Mouse (Mus musculus) 416B (cell line): ENCODE measurements around the gene Pde6d.
"Not testable (repeated sequence)": the region's sequence is repeated elsewhere in the genome, so short reads cannot be mapped to it uniquely, and the experiment has no call there.

Experiments
- DNase-seq: peaks from one replicate; pipeline ENCODE4 v3.0.0; 2011; ENCODE audit warnings: low read depth

Pde6d gene

DNA sequence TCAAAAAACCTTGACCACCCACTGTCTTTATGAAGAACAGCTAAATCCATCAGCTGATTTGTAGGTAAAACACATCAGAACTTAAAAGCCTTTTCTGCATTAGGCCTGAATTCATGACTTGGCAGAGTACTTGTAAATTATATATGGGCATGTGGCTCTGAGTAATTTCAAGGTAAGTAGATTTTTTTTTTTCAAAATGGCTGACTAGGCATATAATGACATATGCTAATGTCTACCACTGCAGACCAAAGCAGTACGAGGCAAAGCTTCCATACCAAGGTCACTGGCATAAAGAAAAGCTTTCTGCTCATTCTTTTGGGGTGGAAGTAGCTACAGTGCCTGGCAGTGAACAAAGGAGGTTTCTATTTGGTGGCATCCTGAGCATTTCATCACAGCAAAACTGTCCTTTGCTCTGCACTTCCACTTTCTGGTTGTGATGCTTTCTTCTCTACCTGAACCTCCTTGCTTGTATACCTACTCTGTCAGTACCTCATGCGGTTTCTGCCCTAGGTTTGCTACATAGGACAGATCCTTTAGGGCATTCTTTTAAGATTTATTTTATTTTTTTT is 13.1 kb downstream of the Pde6d start:
- peak; percentile 28 for DNase-seq

DNA sequence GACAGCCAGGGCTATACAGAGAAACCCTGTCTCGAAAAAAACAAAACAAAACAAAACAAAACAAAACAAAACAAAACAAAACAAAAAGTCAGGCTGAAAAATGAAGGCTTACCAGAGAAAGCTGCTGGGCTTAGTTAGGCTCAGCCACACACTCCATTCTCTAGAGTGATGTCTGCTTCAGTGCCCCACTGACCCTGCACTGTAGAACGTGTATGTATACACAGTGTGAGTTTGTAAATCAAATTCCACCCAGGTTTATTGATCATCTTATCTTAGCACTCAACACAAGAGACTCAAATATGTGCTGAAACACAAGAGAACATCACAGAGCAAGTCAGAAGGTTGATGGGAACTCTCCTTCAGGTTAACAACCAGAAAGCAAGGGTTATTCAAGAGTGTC is 14.0 kb downstream of the Pde6d start:
- no peak for DNase-seq

DNA sequence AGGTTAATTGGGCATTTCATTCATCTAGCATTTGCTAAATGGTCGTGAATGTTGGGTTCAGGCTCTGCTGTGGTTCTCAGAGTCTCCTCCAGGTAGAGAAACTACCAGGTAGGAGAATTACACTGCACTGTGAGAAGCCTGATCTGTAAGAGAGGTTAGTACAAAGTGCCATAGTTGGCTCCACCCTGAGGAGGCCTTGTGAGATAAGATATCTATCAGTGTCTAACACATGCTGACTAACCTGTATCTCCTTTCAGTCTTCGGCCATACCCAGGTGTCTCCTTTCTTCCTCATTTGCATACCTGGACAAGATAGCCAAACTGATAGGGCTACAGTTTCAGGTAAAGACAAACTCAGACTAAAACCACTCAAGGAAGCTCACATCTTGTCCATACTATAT is 19.8 kb downstream of the Pde6d start:
- no peak for DNase-seq

DNA sequence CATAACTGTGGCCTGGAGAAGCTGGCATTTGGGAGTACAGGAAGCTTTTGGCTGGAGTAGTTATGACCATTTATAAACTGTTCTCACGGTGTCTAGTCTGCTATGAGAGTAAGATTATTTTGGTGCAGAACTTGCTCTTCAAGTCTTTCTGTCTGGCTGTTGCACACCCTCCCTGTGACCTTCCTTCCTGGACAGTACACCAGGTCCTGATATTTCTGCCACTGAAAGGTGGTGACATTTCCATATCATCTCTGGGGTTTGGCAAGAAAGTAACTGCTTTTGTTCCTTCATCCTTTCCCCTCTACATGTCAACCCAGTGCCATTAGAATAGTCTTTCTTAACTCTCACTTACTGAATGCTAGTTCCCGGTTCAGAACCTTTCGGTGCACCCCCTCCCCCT is 23.2 kb downstream of the Pde6d start:
- no peak for DNase-seq

DNA sequence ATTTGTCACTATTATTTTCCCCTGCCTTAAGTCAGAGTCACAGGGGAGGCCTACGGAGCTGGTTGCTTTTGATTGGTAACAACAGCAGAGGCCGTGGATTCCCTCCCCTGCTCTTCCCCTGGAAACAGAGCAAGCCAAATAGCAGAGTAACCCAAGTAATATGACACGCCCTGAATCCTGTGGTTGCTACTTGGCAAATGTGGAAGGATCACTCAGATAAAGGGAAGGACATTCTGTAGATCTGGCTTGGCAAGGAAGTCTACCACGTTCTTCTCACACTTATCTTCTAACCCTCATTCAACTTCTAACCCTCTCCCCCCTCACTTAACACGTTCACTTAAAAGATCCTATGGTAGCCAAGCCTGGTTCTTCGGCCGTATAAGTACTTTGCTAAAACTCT is 24.6 kb downstream of the Pde6d start:
- DNase-seq = peak; percentile 84

DNA sequence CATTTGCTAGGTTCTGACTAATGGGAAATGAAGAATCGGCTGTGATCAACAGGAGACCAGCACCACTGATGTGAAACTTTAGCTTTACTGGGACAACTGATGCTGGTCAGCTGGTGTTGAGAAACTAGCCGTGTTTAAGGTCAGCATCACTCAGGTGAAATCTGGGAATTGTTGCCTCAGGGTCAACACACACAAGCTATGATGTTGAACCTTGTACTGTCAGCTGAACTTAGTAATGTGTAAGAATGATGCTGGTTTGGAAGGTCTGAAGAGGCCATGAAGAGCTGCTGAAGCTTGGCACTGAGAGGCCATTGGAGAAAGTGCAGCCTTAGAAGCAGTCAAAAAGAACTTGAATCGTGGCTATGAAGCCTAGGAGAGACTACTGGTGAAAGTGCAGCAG is 26.8 kb downstream of the Pde6d start:
- DNase-seq = no peak

DNA sequence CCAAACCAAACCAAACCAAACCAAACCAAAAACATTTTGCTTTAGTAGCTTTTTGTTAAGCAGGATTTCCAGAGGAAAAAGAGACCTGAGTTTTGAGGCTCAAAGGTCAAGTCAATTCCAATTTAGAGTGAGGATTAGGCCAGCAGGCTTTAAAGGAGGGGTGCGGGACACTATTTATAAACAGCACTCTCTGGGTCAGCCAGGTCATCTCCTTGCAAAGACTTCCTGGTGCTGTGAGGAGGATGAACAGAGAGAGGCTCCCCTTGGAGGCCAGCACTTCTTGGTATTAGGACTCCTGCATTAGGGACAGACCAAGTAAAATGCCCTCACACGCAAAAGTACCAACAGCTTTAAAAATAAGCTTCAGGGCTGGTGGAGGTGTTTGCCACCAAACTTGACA is 30.6 kb downstream of the Pde6d start:
- no peak for DNase-seq

DNA sequence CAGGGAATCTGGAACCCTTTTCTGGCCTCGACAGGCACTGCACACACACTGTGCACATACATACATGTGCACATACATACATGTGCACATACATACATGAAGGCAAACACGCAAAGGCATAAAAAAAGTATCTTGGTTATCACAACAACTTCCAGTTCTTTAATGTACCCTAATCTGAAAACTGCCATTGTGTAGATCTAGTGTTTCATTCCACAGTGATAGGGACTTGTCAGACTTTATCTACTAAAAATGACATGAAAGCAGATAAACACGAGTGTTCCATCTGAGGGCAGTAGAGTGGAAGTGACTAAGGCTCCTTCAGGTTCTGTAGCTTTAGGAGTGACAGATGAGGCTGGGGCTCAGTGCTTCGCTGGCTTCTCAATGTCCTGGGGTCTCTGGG is 31.1 kb downstream of the Pde6d start:
- no peak for DNase-seq

DNA sequence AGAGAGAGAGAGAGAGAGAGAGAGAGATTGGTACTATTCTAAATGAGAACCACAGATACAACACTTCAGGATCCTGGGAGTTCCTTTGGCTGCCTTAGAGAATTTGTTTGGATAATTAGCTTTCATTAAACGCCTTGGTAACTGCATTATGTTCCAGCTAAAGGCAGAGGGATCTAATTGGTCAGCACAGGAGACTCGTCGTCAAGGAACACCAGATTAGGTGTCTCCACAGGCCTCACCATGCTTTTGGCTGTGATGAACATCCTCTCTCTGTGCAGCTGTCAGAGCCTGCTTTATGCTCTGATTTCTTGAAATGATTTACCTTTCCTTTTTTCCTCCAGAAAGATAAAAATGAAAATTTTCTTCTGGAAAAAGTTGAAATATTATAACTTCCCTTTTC is 35.6 kb downstream of the Pde6d start:
- DNase-seq = no peak

DNA sequence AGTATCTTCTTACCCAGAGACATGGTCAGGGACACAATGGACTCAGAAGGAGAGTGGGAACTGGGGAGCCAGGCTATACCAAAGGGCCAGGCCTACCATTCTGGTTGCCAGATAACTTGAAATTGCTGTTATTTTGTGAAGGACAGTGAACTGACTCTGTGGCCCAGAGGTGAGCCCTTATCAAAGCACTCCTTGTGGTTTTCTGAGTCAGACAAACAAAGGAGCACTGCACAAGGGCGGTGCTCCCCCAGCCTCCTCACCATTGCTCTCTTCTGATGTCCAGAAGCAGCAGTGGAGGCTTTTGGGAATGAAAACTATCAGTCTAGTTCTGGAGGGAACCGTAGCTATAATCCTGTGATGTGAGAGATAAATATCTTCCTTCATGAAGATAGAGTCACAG is 39.8 kb downstream of the Pde6d start:
- DNase-seq = peak; percentile 27

DNA sequence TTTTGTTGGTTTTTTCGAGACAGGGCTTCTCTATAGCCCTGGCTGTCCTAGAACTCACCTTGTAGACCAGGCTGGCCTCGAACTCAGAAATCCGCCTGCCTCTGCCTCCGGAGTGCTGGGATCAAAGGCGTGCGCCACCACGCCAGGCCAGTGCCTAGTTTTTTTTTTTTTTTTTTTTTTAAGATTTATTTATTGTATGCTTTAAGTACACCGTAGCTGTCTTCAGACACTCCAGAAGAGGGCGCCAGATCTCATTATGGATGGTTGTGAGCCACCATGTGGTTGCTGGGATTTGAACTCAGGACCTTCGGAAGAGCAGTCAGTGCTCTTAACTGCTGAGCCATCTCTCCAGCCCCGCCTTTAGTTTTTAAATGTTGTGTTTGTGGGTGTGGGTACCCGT is 42.8 kb downstream of the Pde6d start:
- not testable (repeated sequence) for DNase-seq

DNA sequence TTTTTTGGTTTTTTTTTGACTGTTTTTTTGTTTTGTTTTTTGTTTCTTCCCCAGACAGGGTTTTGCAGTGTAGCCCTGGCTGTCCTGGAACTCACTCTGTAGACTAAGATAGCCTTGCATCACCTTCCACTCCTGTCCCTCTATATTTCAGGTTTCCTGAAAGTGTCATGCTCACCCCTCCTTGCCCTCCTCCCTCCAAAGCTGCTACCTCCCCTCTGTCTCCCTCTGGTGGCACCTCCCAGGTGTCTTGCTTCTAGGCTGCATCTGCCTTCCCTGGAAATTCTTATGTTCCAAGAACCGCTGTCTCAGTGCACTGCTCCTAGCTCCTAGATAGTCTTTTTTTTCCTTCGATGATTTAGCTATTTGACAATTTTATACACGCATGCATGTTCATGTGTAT is 44.0 kb downstream of the Pde6d start:
- peak; percentile 73 for DNase-seq

DNA sequence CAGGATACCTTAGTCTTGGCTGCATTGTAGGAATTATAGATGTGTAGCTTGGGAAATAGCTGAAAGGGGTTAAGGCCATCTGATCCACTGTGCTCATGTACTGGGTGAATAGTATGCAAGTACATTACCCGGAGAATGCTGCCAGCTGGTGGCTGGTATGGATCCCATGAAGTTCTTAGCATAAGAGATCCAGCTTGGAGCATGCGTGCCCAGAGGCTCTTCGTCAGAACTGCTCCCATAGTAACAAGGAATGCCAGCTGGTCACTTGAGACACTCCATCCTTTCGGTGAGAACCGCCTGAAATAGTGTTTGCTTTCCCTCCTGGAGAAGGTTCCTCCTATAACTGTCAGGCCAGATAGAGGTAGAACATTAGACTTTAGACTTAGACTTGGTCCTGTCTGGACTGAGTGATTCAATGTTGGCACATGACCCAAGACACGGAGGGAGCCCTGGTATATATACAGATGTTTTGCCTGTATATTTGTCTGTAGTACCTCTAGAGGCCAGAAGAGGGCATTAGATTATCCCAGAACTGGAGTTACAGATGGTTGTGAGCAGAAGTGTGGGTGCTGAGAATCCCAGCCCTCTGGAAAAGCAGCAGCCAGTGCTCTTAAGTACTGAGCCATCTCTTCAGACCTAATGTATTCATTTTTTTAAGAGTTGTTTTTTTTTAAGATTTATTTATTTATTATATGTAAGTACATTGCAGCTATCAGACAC is 48.9 kb downstream of the Pde6d start:
- peak; percentile 65 for DNase-seq

DNA sequence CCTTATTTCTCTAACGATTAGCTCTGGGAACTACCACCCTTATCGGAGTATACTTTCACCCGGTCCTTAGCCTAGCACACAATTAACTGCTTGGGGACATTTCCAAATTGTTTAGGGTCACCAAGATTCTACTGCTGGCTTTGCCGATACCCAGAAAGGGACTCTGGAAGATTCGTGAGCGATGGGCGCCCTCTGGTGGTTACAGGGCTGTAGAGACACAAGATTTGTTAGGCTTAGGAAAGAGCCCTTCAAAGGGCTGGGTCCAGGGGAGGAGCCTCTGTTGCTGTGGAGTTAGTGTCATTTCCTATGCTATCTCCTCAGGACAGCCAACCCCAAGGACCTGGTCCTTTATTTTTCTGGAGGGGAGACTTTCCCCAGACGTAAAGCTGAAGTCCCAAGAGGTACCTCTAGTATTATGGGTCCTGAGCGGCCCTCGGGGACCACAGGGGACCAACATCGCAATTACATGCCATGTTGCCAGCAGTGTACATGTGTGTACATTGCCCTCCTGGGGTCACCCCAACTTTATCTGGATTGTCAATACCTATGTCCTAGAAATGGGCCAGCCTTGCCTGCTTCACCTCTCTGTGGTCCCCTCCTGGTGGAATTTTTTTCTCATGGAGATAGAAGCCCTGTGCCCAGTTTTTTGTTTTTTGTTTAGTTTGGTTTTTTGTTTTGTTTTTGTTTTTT is 49.9 kb downstream of the Pde6d start:
- DNase-seq = peak; percentile 96

DNA sequence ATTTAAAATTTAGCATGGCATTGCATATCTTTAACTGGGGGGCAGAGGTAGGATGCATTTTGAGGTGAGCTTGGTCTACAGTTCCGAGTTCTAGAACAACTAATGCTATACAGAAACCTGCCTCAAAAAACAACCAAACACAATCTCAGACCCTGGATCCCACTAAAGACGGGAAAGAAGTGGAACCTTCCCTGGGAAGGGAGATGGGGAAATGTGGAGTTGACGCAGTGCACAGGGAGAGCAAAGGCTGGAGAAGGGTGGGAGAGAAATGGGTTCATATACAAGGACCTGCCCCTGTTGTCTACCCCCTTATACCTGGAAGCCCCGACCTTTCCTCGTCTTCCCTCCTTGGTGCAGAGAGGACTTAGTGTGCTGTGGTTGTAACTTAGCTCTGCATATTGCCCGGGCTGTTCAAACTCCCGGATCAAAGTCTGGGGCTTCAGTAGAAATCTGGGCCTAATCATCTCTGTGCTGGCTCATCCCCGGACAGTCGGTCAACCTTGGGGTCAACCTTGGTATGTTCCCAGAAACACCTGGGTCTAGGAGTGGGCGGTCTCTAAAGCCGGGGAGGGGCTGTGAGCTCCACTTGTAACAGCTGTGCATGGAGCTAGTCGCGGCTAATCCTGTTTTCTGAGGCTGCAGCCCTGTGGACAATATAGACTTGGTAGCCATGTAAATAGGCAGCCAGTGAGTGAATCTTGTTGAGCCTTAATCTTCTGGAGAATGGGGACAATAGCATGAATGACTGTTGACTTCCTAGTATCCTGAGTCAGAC is 50.7 kb downstream of the Pde6d start:
- no peak for DNase-seq

DNA sequence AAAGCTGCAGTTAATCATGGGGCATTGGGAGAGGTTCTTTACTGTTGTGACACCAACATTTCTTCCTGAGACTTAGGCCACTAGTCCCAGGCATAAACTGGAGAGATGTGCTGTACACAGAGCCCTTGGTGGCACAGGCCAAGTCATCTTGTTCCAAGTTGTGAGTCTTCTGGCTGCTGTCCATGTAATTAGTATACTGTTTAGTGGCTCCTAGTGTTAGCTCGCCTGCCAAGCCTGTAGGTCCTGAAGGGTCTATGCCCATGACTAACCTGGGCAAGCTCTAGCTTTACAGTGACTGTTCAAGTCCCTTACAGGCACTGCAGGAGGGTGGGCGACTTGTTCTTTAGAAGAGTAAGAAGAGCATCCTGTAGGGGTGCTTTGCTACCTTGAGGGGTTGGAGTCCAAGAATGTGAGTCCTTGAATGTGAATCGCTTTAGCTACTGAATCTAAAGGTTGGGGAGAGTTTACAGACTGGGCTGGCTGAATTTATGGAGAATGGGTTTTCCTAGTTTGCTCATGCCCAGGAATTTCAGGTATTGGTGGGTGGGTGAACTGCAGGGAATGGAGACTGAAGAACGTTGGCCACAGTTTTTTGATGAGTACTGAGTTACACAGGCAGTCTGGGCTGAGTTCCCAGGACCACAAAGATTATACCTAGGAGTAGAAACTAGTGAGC is 51.4 kb downstream of the Pde6d start:
- DNase-seq = peak; percentile 75

DNA sequence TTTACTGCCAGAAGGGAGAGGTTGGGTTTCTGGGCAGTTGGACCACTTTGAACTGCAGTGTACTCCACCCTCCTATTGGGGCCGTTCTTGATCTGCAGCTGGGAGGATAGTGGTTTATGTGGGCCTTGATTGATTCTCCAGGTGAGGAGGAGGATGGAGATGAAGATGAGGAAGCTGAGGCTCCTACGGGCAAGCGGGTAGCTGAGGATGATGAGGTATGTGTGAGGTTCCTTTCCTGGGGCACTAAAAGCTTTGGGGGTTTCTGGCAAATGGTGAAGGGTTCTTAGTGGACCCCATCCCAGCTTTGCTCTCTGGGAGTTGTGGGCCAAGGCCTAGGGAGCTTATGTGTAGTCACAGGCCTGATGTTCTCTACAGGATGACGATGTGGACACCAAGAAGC is 52.8 kb downstream of the Pde6d start:
- DNase-seq = peak; percentile 62

DNA sequence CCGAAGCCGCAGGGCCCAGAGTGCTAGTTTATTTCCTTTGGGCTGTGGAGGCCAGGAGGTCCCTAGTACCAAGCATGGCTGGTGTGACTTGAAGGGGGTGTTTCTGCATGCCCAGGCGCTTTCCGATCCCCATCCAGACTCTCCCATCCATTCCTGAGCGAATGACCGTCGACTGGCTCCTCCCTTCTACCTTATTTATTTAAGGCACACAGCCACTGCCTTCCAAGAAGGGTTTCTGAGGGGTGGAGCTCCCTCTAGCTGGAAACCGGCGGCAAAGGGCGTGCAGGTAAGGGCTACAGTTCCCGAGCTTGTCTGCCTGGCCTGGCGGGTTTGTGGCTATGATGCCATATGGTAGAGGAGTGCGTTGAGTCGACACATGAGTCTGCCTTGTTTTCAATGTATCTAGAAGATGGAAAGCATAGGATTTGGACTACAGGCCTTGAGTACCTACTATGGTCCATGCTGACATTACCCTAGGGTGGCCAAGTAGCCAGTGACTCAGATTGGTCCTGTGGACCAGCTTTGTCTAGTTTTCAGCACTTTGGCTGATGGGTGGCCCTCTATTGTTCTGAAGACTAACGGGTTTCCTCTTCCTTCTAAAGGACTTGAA is 53.8 kb downstream of the Pde6d start:
- peak; percentile 71 for DNase-seq

DNA sequence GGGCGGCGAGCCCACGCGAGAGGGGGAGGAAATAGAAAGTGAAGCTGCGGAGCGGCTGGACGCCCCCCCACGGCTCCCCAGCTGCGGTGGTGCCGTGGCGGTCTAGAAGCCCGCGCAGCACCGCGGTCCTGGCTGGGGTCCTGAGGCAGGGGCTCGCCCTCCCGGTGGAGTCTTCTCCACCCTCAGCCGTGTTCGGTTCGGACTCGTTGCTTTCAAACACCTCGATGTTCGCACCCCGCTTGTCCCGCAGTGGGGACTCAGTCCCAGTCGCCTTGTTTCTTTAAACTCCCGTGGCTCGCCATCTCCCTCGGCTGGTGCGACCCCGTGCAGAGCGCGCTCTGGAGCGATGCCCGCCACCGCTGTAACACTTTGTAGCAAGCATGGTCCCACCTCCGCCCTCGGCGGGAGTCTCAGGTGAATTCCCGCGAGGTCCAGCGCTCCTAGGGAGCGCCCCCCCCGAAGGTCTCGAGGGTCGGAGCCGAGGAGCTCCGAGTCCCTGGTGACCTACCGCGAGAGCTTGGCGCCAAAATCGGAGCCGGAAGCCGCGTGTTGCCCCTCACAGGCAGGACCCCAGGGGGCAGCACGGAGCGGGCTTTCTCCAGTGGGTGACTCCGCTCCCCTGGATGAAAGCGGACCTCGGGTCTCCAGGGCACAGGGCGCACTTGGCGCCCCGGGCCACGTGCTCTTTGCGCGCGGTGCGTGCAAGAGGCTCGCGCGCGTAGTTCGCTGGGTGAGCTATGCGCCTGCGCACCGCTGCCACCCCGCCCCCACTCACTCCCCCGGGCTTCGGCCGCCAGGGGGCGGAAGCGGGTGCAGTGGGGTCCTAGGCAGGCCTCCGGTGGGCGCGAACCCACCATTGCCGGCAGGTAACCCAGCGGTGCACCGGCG is 54.6 kb downstream of the Pde6d start:
- DNase-seq = peak; percentile 84

DNA sequence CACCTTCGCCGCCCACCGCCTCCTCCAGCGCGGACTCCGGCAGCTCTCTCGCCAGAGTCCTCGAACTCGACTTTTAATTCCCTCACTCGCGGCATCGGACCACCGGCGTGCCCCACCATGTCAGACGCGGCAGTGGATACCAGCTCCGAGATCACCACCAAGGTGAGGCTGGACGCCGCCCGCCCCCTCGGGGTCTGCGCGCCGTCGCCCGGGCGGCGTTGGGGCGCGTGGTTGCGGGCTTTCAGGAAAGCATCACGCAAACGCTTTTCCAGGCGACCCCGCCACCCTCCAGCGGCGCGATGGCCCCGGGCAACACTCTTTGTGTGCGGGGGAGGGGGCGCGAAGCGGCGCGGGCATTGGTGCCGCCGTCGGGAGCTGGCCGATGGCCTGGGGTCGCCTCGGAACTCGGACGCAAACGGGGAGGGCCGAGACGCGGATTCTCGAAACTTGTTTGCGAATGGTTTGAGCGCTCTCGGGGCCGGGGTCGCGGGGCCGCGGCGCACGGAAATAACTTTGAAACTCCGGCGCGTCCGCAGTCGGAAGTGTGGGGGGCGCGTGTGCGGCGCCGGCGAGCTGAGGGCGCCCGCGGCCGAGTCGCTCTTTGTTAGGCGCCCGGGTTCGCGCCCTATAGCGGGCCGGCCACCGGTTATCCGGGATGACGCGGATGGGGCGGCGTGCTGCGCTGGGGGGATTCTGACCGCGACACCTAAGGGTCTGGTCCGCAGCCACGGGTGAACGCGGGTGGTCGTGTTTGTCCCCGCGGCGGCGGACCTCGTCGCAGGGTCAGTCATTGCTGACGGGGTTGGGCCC is 55.4 kb downstream of the Pde6d start:
- DNase-seq = peak; percentile 40
